Mouse (Mus musculus): ENCODE measurements at regions not wholly inside any gene's neighbourhood (a gene's known extent, or its start where the extent isn't known, plus 50 kb on each side); places are given as distances from the start of the nearest gene placed in this dataset.

- no peak for TF ChIP-seq CTCF (IDR thresholded peaks at IDR 0.05; ENCODE audit: extremely low read depth, insufficient read length, insufficient replicate concordance, low read depth, low read length)
- TF ChIP-seq POLR2A (IDR thresholded peaks at IDR 0.05; ENCODE audit: low read depth, low read length): no peak
Observed at GRCm38 (mm10) chr3:34569998-34570397, 80.2 kb upstream of the Sox2 start.
